Mouse (Mus musculus) c-Kit-positive CD71-positive TER-119-positive erythroid progenitor cells, embryonic 14.5 days (primary cell): ENCODE measurements around the gene Ctsh.
A peak's percentile ranks its signal among the peaks of the same experiment; 100 is the strongest.
"Not testable (repeated sequence)": the region's sequence is repeated elsewhere in the genome, so short reads cannot be mapped to it uniquely, and the experiment has no call there.

Source experiments
- DNase-seq: peaks from one replicate; pipeline ENCODE4 v3.0.0-alpha.2; 2013; ENCODE audit warnings: low spot score

The Ctsh gene

DNA sequence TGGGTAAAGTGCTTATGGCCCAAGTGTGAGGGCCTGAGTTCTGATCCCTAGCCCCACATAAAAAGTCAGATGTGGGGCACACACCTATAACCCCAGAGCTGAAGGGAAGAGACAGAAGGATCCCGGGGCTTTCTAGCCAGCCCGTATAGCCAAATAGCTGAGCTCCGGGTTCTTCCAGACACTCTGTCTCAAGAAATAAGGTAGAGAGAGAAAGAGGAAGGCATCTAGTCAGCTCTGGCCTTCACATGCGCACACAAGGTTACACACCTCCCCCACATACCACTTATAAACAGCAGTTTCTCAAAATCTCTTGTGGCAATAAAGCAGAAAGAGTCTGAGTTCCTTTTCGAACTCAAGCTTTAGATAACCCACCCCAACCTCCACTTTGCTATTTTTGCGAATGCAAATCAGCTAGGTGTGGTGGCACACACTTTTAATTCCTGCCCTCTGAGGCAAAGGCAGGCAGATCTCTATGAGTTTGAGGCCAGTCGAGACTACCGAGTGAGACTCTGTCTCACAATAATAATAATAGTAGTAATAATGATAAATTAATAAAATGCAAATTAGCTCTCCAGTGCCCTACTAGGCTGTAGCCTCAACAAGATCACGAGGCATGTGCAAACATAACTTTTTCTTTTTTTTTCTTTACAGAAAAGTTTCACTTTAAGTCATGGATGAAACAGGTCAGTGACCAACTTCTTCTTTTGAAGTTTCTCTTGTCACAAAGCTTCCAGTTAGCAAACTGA is 6.0 kb downstream of the Ctsh start:
- DNase-seq: no peak

- DNase-seq: no peak
These were observed 6.6 kb downstream of the Ctsh start for GRCm38 (mm10) chr9:90060574-90060875.

GRCm38 (mm10) chr9:90060932-90061331 is 7.0 kb downstream of the Ctsh start:
- not testable (repeated sequence) for DNase-seq

DNA sequence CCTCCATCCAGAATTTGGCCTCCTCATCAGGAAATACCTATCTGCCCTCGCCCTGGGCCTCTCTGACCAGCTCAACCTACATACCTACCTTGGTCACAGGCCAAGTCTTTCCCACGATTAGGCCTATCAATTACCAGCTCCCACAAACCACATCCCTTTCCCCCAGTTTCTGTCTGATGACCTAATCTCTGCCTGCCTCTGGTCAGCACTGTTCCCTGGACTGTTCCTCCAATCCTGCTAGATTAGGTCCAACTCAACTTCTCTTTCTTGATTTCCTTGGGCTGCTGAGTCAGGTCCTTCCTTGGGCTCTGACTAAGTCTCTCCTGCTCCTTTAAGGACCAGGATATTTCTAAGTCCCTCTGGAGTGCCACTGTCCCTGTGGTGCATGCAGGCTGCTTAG is 13.4 kb downstream of the Ctsh start:
- no peak for DNase-seq

GRCm38 (mm10) chr9:90068786-90069185 is 14.8 kb downstream of the Ctsh start:
- no peak for DNase-seq

DNA sequence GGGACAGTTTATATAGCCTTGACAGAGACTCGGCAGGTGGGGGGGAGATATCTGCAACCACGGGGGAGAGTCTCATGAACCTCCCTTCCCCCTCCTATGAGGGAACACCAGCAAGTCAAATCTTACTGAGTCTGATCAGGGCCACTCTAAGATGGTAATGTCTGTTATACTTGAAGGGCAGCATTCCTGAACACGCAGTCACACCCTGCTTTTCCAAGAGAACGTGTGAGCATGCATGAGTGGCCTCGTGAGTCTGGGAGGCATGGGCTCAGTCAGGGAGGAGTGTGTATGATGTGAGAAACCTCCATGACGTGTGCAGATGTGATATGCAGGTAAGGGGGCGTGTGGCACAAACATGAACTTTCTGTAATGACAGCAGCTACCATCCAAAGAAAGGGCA is 15.5 kb downstream of the Ctsh start:
- no peak for DNase-seq

DNA sequence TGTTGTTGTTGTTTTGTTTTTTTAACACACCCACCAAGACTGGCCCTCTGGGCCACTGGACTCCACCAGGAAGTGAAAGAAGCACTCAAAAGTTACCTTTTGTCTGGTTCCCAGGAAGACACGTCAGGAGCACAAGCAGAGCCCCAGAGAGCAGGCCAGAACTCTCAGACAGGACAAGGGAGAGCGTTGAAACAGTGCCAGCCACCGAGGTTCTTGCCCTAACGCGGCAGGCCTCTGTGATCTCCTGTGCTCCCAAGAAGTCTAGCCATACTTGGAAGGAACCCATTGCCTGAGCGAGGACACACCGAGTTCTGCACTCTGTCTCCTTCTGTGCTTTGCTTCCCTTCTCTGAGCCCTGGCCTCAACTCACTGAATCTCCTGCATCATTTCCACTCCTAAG is 16.2 kb downstream of the Ctsh start:
- DNase-seq: no peak

DNA sequence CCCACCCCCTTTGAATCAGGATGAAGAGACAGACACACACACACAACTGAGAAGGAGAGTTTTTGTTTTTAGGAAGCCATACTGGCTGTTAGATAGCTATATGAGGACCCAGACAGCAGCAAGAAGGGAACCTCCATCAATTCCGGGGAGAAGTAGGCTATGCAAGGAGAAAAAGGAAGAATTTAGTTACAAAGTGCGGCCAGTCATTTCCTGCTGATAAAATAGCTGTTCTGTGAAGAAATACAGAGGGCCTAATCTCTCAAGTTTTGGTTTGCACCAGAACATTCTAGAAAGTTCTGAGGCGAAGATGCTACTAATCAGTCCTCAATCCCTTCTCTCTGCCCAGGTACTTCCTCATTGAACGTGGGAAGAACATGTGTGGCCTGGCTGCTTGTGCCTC is 21.4 kb downstream of the Ctsh start:
- DNase-seq: no peak

- no peak for DNase-seq
These were observed 22.2 kb downstream of the Ctsh start for GRCm38 (mm10) chr9:90076131-90076530.

- DNase-seq: peak; percentile 37
These were observed 23.0 kb downstream of the Ctsh start for GRCm38 (mm10) chr9:90076849-90077461.

DNA sequence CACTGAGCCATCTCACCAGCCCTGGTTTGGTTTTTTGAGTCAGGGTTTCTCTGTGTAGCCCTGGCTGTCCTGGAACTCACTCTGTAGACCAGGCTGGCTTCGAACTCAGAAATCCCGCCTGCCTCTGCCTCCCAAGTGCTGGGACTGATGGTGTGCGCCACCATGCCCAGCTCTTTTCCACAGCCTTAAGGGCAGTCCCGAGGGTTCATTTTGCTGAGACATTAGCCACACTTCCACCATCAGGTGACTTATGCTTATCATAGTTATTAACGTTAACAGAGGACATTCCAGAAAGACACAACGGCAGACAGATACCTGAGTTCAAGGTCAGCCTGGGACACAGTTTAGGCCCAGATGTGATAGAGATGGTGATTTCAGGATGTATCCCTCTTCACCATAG is 28.0 kb downstream of the Ctsh start:
- DNase-seq: not testable (repeated sequence)

DNA sequence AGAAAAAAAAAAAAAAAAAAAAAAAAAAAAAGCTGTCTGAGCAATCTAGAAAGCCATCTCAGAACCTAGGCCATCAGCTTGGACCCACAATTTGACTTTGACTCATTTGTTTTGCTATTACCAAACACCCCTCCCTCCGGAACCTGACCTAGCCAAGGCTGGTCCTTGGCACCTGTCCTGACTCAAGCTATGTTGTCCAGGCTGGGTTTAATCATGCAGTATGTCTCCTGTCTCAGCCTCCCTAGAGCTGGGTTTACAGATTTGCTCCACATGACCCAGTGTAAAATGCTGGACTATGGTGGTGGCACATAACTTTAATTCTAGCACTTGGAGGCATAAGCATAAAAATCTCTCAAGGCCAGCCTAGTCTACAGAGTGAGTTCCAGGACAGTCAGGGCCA is 29.0 kb downstream of the Ctsh start:
- DNase-seq: no peak

DNA sequence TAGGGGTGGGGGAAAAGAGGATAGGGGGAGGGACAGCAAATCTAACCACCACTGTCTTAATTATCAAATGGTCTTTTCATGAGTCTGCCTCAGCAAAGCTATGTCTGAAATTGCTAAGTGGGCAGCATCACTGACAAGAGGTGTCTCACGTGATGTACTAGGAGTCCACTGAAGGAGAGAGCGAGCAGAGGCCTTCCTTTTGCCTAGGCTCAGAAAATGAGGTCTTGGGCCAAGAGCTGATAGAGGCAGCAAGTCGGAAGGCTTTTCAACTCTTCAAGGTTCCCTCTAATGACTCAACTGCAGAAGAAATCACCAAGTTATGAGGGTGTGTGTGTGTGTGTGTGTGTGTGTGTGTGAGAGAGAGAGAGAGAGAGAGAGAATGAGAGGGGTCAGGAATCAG is 30.2 kb downstream of the Ctsh start:
- no peak for DNase-seq

DNA sequence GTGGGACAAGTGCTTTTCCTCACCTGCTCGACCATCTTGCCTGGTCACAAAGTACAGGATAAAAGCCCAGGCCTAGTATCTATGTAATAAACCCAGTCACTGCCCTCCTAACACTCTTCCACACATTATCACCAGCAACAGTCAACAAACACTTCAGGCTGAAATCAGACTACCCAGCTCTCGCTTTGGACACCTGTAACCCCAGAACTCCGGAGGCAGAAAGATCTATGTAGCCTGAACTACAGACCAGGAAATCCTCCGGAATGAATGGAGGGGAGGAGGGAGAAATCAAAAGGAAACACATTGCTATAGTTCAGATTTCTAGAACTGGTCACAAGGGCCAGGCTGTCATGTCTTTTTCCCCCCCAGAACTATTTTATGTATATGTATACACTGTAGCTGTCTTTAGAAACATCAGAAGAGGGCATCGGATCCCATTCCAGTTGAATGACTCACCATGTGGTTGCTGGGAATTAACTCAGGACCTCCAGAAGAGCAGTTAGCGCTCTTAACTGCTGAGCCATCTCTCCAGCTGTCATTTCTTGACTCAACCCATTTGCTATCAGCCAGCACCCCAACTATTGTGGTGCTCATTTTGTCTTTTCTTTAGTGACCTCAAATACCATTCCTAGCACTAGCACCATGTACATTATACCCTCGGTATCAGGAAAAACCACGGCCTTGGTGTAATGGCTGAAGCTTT is 31.0 kb downstream of the Ctsh start:
- DNase-seq: no peak

DNA sequence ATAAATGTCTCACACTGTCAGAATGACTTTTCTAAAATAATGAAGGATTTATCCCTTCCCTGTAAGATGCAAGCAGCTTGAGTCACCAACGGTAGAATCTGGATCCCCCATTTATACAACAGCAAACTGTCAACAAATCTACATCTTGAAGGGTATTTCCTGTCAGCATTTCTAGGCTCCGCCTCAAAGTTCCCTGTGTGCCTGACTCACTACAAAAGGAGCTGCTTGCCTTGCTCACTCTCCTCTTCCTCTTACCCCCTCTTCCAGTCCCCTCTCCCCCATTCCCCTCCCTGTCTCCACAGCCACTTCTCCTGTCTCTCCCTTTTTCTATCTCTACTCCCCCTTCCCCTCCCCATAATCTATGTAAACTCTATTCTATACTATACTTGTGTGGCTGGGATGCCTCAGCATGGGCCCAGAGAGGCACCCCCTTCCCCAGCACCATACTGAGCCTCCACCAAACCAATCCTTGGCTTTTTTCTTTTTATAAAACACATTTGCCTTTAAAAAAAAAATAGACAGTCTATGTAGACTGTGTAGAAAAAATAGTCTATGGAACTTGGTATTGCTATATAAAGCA is 34.0 kb downstream of the Ctsh start:
- DNase-seq: no peak

DNA sequence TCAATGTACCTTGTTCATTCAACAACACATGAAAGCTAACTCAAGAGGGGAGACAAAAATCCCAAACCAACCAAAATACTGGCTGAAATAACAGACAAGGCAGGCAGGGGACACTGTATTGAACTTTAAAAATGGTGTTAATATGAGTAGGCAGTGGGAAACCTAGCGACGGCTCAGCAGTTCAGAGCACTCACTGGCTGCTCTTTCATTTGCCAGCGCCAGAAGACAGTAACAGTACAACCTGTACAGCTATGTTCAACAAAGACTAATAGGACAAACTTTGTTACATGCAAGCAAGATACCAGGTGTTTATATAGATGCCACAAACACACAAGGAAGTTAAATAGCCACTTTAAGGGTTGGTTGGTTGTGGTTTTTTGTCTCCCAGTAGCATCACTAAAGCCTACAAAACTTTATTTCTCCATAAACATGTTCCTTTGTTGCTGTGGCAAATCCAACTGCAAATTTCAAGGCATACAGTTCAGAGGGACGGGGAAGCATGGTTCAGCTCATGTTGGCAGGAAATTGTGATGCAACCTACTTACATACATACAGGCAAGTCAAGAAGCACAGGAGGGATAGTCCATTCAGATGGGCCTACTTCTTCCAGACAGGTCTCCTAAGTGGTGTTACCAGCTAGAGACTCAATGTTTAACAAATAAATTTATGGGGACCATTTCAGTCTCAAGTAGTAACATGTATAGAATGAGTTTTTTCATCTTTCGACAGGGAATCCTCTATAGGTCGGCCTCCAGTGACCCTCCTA is 35.6 kb downstream of the Ctsh start:
- DNase-seq: no peak

- no peak for DNase-seq
These were observed 45.0 kb downstream of the Ctsh start for GRCm38 (mm10) chr9:90098934-90099333.

- DNase-seq: peak; percentile 21
These were observed 46.8 kb downstream of the Ctsh start for GRCm38 (mm10) chr9:90100760-90101159.

DNA sequence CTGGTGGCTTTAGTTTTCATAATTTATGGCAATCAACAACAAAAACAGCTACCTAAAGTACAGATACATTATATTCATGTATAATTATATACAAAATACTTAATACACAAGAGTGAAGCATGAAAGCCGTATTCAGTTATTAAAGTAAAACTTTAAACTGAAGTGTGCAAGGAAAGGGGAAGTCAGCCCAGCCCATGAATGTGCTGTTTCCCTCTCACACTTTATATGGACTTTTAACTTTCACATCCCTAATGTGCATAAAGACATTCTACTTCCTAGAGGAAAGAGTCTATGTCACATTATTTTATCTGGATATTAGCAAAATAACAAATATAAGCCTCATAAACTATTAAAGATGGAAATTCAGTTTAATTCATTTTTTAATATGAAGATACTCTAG is 51.5 kb downstream of the Ctsh start:
- DNase-seq: no peak

DNA sequence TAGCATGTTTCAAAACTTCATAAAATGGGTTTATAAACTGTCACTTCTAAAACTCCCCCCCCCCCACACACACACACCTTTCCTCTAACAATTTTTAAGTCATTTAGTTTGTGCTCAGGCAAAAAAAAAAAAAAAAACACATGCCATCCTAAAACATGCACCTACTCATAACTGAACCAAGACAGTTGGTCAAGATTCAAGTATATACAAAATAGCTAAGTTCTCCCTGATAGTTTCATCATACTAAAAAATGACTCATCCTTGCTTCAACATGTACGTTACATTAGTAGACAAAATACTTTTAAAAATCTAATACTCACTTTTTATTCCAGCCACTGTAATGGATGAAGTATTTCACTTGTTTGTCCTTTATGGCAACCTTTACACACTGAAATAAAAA is 53.0 kb downstream of the Ctsh start:
- DNase-seq: no peak

- DNase-seq: no peak
These were observed 54.3 kb downstream of the Ctsh start for GRCm38 (mm10) chr9:90108272-90108671.

GRCm38 (mm10) chr9:90109386-90109785 is 55.4 kb downstream of the Ctsh start:
- DNase-seq: no peak
